Mouse (Mus musculus) MN1 (cell line): ENCODE measurements around the gene Rom1.
"Not testable (repeated sequence)": the region's sequence is repeated elsewhere in the genome, so short reads cannot be mapped to it uniquely, and the experiment has no call there.

Experiments used
- DNase-seq: peaks from one replicate; pipeline ENCODE4 v3.0.0-alpha.2; 2016; ENCODE audit warnings: low spot score

The Rom1 gene

DNA sequence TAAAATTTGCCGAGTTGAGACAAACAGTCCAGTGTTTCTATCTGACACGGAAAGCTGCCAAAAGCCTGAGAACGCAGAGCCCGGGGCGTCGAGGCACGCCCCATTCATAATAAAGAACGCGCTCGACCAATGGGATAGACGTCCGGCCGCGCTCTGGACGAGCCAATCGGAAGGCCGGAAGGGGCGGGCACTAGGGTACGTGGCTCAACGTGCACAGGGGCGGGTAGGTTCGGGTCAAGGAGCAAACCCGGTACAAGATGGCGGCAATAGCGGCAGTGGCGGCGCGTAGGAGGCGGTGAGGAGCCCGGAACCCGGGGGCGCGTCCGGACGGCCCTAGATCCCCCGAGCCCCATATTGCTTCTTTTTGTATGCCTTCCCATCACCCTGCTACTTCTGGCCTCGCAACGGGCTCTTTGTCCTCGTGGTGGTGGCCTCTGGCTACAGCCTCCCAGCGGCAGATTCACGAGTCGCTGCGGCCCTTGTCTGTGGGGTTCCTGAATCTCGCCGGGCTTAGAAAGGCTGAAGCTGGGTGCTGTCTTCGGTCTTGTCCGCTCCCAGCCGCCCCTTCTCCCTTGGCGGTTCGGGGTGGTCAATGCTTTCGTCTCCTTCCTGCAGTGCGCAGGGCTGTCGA, 31.2 kb downstream of the Rom1 start, which contains the start of gene Ganab:
Gene Ganab, plus strand, starts transcription at position 207 of the 631 bp plus-strand sequence.
- DNase-seq, result peak; percentile 94

GRCm38 (mm10) chr19:8897211-8897864, 31.8 kb downstream of the Rom1 start:
- DNase-seq, result peak; percentile 62

GRCm38 (mm10) chr19:8896231-8896630, 32.9 kb downstream of the Rom1 start:
- not testable (repeated sequence) for DNase-seq

- no peak for DNase-seq
Measured at GRCm38 (mm10) chr19:8895397-8895960, 33.7 kb downstream of the Rom1 start.

DNA sequence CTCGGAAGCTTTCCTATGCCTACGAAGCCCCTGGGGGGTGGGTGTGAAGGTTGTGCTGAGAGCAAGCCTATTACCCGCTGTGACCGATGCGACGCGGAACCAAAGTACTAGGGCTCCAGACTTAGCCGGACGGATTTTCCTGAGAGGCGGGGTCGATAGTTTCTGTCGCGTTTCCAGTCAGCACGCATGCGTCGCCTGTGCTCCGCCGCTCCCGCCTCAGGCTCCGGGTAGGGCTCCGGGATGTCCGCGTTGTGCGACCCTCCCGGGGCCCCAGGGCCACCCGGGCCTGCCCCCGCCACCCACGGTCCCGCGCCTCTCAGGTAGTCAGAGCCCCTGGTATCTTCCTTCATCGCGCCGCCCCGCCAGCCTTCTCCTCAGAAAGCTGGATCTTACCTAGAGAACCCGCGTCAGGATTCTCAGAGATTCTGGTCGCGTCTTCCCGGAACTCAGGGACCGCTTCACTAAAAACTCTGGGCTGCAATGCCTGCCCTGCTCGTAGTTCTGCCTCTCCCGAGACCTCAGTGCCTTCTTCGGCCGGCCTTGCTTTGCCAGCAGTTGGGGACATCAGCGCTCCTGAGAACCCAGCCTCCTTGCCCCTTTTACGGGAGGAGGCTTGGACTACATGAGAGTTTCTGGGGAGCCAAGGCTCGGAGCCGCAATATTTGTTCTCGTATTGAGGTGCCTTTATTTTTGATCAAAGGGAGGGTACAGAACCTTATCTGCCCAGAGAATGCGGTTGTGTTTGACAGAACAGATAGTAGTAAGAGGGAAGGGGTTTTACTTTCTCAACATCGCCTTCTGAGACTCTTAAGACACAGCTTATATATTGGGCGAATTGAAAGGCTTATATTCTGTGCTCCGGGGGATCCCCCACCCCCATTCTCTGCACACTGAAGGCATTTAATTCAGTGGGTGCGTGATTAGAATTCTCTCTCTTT, 36.1 kb downstream of the Rom1 start, which contains the start of gene Ints5:
Gene Ints5, plus strand, starts transcription at position 177 of the 938 bp plus-strand sequence.
- DNase-seq, result peak; percentile 85

GRCm38 (mm10) chr19:8888511-8889385, 40.4 kb downstream of the Rom1 start, which contains the start of the genes 1810009A15Rik and Gm49416:
Gene 1810009A15Rik, plus strand, starts transcription at chr19:8888853.
Gene Gm49416, plus strand, starts transcription at chr19:8888926.
- DNase-seq, result peak; percentile 93

GRCm38 (mm10) chr19:8887585-8888463, 41.3 kb downstream of the Rom1 start:
- no peak for DNase-seq

DNA sequence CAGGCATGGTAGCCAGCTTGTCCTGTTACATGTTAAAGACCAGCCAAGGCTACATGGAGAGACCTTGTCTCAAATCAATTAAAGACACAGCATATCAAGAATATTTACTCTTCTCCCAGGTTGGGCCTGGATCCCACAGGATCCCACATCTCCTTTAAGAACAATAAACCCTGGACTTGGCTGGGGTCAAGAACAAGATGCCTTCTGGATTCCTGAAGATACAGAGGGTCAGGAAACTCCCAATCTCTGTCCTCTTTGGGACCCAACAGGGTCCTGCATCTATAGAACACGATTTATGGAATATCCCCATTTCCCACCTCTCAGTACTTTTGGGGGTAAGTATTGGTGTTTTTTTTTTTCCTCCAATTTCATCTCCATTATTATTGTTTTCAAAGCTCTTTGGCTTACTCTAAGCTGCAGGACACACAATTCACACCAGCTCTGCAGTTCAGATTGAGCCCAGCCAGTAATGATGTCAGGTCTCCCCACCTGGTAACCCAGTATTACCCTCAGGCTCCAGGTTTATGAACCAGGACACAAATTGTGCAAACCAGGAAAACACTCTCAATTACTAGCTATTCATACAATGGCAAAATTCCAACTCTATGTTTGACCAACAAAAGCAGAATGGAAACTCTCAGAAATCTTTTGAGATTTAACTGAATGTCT, 42.1 kb downstream of the Rom1 start:
- DNase-seq, result no peak

GRCm38 (mm10) chr19:8883616-8884015, 45.5 kb downstream of the Rom1 start, which contains the start of the genes Lbhd1 and Gm49403:
Gene Lbhd1, plus strand, starts transcription at chr19:8883732.
Gene Gm49403, plus strand, starts transcription at chr19:8883930.
- DNase-seq, result no peak

DNA sequence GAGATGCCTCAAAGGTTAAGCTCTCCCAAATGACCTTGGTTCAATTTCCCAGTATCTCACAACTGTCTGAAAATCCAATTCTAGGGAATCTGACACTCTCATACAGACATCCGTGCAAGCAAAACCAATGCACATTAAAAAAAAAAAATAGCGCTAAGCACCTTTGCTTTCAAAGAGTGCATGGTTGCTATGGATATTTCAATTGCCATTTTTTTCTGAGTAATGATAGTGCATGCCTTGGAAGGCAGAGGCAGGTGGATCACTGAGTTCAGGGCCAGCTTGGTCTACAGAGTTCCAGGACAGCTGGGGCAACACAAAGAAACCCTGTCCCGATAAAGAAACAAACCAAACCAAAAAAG, 48.1 kb downstream of the Rom1 start:
- DNase-seq, result no peak

DNA sequence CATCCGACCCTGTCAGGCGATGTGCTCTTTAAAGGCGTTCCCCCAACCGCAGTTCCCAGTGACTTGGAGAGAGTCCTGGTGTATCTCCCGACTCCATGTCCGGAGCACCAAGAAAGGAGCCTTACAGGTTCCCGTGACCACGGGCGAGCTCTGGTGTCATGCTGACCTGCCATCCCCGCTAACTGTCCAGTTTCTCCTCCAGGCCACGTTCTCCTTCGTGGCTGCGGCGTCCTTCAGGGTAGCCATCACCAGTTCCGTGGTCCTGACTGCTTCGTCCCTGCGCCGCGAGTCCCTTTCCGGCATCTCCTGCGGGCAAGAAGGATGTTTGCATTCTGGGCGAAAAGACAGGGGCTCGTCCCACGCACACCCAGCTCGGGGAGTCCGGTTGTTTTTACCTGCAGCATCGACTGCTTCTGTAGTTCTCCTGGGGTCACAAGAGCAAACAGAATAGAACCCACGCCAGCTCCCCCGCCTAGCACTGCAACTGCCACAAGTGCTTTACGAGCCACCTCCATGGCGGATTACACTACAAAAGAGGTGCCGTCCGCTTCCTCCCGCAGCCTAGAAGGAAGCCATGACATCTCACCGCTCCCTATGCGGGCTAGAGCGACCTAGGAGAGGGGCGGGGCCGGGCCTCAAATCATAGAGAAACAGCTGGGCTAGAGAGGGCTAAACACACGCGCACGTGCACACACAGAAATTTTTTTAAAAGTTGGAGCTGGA, 48.7 kb downstream of the Rom1 start, which contains the start of gene Uqcc3:
Gene Uqcc3, minus strand, starts transcription at position 613 of the 723 bp plus-strand sequence.
- DNase-seq, result peak; percentile 82
